In the genomic region with DNA sequence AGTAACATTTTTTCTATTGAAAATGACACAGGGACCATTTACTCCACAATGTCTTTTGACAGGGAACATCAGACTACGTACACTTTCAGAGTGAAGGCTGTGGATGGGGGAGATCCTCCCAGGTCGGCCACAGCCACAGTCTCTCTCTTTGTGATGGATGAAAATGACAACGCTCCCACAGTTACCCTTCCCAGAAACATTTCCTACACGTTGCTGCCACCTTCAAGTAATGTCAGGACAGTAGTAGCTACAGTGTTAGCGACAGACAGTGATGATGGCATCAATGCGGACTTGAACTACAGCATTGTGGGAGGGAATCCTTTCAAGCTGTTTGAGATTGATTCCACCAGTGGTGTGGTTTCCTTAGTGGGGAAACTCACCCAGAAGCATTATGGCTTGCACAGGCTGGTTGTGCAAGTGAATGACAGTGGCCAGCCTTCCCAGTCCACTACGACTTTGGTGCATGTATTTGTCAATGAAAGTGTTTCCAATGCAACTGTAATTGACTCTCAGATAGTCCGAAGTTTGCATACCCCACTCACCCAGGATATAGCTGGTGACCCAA, we compare ENCODE assay signal across 8 mouse cellular contexts. TPM values are rescaled to one million over a fixed set of nuclear protein-coding genes. Genes with fewer than 3 reads are reported as not detected.
DNase-seq lines count a peak whose midpoint lies in the region; ATAC-seq lines count a peak whose summit lies in the region.
"Had no signal": no experiment of that assay in that cellular context is flagged by ENCODE, and none has a peak within 500 bp of the region (broad histone marks: within the 10 kb centered on the region; RNA-seq: fewer than 3 reads in every experiment).

No protein-coding gene starts in this region.

- H3K9me3 ChIP-seq in neural tube, embryonic 11.5 days (ENCODE audit: control insufficient read depth, low read length) = no peaks in the 10 kb centered on the region
- H3K9me3 ChIP-seq in heart, embryonic 14.5 days (ENCODE audit: control insufficient read depth, low read length) = no peaks in the 10 kb centered on the region
- no peaks in the 10 kb centered on the region for H3K9me3 ChIP-seq in liver, embryonic 13.5 days (replicated peaks)

- H3K4me3 ChIP-seq in neural tube, embryonic 11.5 days (ENCODE audit: low read depth, low read length) = peak overlapping the region; percentile 60
- peak overlapping the region; percentile 51 to 79 for H3K4me3 ChIP-seq in heart, embryonic 14.5 days (ENCODE audit: control insufficient read depth in 1 of 2, insufficient read depth in 1 of 2, low read depth in 1 of 2, low read length in 2 of 2)
- peak overlapping the region; percentile 67; the same call in 1 of the 2 replicates for H3K4me3 ChIP-seq in liver, embryonic 13.5 days (replicated peaks)

- H3K27me3 ChIP-seq in neural tube, embryonic 11.5 days (ENCODE audit: control insufficient read depth, insufficient read depth, low read length) = peaks cover 24% of the 10 kb centered on the region
- no peaks in the 10 kb centered on the region for H3K27me3 ChIP-seq in heart, embryonic 14.5 days (ENCODE audit: control insufficient read depth, insufficient read depth, low read length)
- peaks cover 62% of the 10 kb centered on the region for H3K27me3 ChIP-seq in liver, embryonic 13.5 days

- peaks cover 6% of the 10 kb centered on the region; the same call in 1 of the 2 replicates for H3K4me1 ChIP-seq in neural tube, embryonic 11.5 days (ENCODE audit: control insufficient read depth, insufficient read depth, low read length)
- peaks cover 0 to 3% of the 10 kb centered on the region in 2 experiments; a peak in 1 of 4 replicates for H3K4me1 ChIP-seq in heart, embryonic 14.5 days (ENCODE audit: control insufficient read depth in 2 of 2, insufficient read depth in 2 of 2, low read length in 2 of 2)
- peaks cover 53% of the 10 kb centered on the region for H3K4me1 ChIP-seq in liver, embryonic 13.5 days (replicated peaks)

- no peak for DNase-seq in neural tube, embryonic 11.5 days (ENCODE audit: low spot score)
- DNase-seq in neural tube, embryonic 10.5 days (ENCODE audit: extremely low spot score, low spot score) = no peak
- no peak for DNase-seq in liver, embryonic 13.5 days
- no peak for DNase-seq in MN1 (ENCODE audit: low spot score)
- no peak for DNase-seq in natural killer cell, adult 2 months (ENCODE audit: low spot score in 2 of 2)
- DNase-seq: thymus, adult 2 months had no signal

- no peak overlapping the region for H3K9ac ChIP-seq in neural tube, embryonic 11.5 days (ENCODE audit: low read length)
- peak overlapping the region; percentile 83 for H3K9ac ChIP-seq in heart, embryonic 14.5 days (ENCODE audit: low read length)
- no peak overlapping the region for H3K9ac ChIP-seq in liver, embryonic 13.5 days

- H3K27ac ChIP-seq in neural tube, embryonic 11.5 days (ENCODE audit: low read depth, low read length) = no peak overlapping the region
- peak overlapping the region; percentile 28 to 34; a peak in 3 of 4 replicates for H3K27ac ChIP-seq in heart, embryonic 14.5 days (replicated peaks in 1 of 2; ENCODE audit: control insufficient read depth in 1 of 2, insufficient read depth in 1 of 2, low read depth in 2 of 2, low read length in 2 of 2)
- no peak overlapping the region for H3K27ac ChIP-seq in liver, embryonic 13.5 days

- ATAC-seq in neural tube, embryonic 11.5 days (ENCODE audit: insufficient read depth, low FRiP score, low TSS enrichment) = no peak
- ATAC-seq in heart, embryonic 14.5 days (ENCODE audit: insufficient number of reproducible peaks, insufficient read depth, low FRiP score, low read depth) = no peak
- ATAC-seq in liver, embryonic 13.5 days (ENCODE audit: low read depth) = no peak
- ATAC-seq in activated CD4-positive, CD25-positive, alpha-beta regulatory T cell, adult 4 months = no peak

- no peaks in the 10 kb centered on the region for H3K36me3 ChIP-seq in neural tube, embryonic 11.5 days (ENCODE audit: control insufficient read depth, insufficient read depth, low read length)
- 0 out of 2 replicates have a peak, but pooled peaks cover 3% of the 10 kb centered on the region for H3K36me3 ChIP-seq in heart, embryonic 14.5 days (ENCODE audit: control insufficient read depth, insufficient read depth, low read length)
- H3K36me3 ChIP-seq in liver, embryonic 13.5 days = no peaks in the 10 kb centered on the region

- H3K4me2 ChIP-seq in neural tube, embryonic 11.5 days (ENCODE audit: low read depth) = peak overlapping the region; percentile 10; the same call in 1 of the 2 replicates
- H3K4me2 ChIP-seq in heart, embryonic 14.5 days (ENCODE audit: low read length) = peak overlapping the region; percentile 85
- H3K4me2 ChIP-seq in liver, embryonic 13.5 days = peak overlapping the region; percentile 96

- WGBS in neural tube, embryonic 11.5 days = 40% methylated on average over 8 of the region's 8 CpGs
- 7% methylated on average over 8 of the region's 8 CpGs for WGBS in heart, embryonic 14.5 days
- 34% methylated on average over 8 of the region's 8 CpGs for WGBS in liver, embryonic 13.5 days (ENCODE audit: insufficient replicate concordance)

RNA-seq across cellular contexts. Expression of a gene that starts 3.5 kb away (rescaled TPM):
- 6.9 and 8.6 TPM in 2 replicates for polyA plus RNA-seq in neural tube, embryonic 11.5 days (2014; fragmentation: Nextera tagmentation; extraction: Ambion mirVana)
- polyA plus RNA-seq in heart, embryonic 14.5 days (2014; fragmentation: Nextera tagmentation; extraction: Ambion mirVana) = 32.9 and 35.6 TPM in 2 replicates
- polyA plus RNA-seq in liver, embryonic 13.5 days (2015; fragmentation: Nextera tagmentation; extraction: Ambion mirVana) = 0.75 and 0.76 TPM in 2 replicates
- not detected for polyA plus RNA-seq in activated CD4-positive, CD25-positive, alpha-beta regulatory T cell, adult 4 months (2017; shearing (Covaris generic))

Comparison
In these comparisons a context has a peak if more than half of its experiments do, and no peak if none do; other contexts are left out.
1. H3K27ac ChIP-seq: peak in heart, embryonic 14.5 days (2 of 2); none in neural tube, embryonic 11.5 days (single experiment) and liver, embryonic 13.5 days (single experiment).
2. H3K4me2 ChIP-seq: peak in every context shown above with its lines; median percentile 96 in liver, embryonic 13.5 days; 85 in heart, embryonic 14.5 days; 10 in neural tube, embryonic 11.5 days.
3. Peak in every context shown above with its lines, with median percentiles within 50 percentile points of each other: H3K4me3 ChIP-seq.